Mouse (Mus musculus) liver, embryonic 11.5 days (tissue): ENCODE measurements at regions not wholly inside any gene's neighbourhood (a gene's known extent, or its start where the extent isn't known, plus 50 kb on each side); places are given as distances from the start of the nearest gene placed in this dataset.

Experiments
- ATAC-seq: fragments of 200-750 bp; cut with Nextera tagmentation; replicated peaks from 2 replicates; pipeline ENCODE4 v1.8.0; 2017; ENCODE audit warnings: moderate number of reproducible peaks, mild to moderate bottlenecking, moderate TSS enrichment, moderate library complexity; ENCODE audit not compliant: low FRiP score
- DNase-seq: peaks from one replicate; pipeline ENCODE4 v3.0.0-alpha.2; 2017; ENCODE audit warnings: low spot score
- H3K27ac ChIP-seq: fragments of 300-500 bp; sonication (generic); 2 replicates; pipeline ENCODE4 v1.5.1; 2014; ENCODE audit warnings: mild to moderate bottlenecking, low read depth, low read length, control low read depth
- H3K27me3 ChIP-seq: fragments of 300-500 bp; sonication (generic); replicated peaks from 2 replicates; pipeline ENCODE4 v1.6.1; 2014; ENCODE audit warnings: low read length, mixed read lengths; ENCODE audit not compliant: control insufficient read depth, insufficient read depth
- H3K36me3 ChIP-seq: fragments of 300-500 bp; sonication (generic); 2 replicates; pipeline ENCODE4 v1.6.1; 2014; ENCODE audit warnings: mild to moderate bottlenecking, low read length, moderate library complexity, mixed read lengths; ENCODE audit not compliant: control insufficient read depth, insufficient read depth
- H3K4me1 ChIP-seq: fragments of 300-500 bp; sonication (generic); replicated peaks from 2 replicates; pipeline ENCODE4 v1.6.1; 2014; ENCODE audit warnings: low read length, mixed read lengths; ENCODE audit not compliant: control insufficient read depth, insufficient read depth
- H3K4me2 ChIP-seq: fragments of 300-500 bp; sonication (generic); 2 replicates; pipeline ENCODE4 v1.6.1; 2014; ENCODE audit warnings: mild to moderate bottlenecking, control low read depth, moderate library complexity
- H3K4me3 ChIP-seq: fragments of 300-500 bp; sonication (generic); 2 replicates; pipeline ENCODE4 v1.5.1; 2014; ENCODE audit warnings: low read depth, low read length, control low read depth
- H3K9ac ChIP-seq: fragments of 300-500 bp; sonication (generic); 2 replicates; pipeline ENCODE4 v1.6.1; 2014; ENCODE audit warnings: low read depth, low read length, control low read depth
- H3K9me3 ChIP-seq: fragments of 300-500 bp; sonication (generic); 2 replicates; pipeline ENCODE4 v1.6.1; 2016; ENCODE audit warnings: low read length, inconsistent platforms, mixed read lengths; ENCODE audit not compliant: control insufficient read depth
- WGBS: fragments of 180-500 bp; shearing (Covaris S2); extraction: QIAGEN DNeasy Blood & Tissue Kit; methylation state at CpG from one replicate; pipeline ENCODE4 v1.1.7; 2014; 5-methylcytosine and 5-hydroxymethylcytosine counted together

DNA sequence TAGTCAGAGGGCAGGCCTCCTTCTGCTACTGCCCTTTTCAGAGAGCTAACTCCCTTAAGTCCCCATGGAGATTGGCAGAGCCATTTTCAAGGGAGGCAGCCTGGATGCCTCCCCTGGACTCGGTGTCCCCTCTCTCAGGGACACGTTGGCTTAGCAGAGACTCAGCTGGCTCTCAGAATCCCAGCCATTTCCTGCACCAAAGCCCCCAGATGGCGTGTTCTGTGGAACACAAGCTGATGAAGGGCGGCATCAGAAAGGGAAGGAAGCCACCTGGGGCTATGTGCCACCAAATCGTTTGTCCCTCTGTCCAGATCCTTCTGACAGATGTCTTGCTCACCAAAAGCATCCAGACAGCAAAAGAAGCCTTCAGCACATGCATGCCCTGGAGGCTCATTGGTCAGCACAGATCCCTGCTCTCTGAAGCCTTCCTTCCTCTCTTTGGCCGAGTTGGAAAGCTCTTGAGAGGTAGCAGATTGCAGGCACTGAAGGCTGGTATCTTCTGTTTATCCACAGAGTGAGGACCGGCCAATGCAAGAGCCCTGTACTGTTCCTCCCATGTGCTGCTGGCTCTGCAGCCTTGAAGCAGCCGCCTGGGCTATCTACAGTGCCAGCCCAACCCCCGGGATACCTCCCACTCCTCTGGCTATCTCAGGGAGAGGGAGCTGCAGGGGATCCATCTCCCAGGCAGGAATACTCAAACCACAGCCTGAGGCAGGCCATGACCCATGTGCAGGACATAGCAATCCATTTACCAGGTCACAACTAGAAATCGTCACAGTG, 325.4 kb upstream of the Prox1 start:
- no peaks in the 10 kb centered on the region for H3K4me1 ChIP-seq
- no peaks in the 10 kb centered on the region for H3K9me3 ChIP-seq
- no peak overlapping the region for H3K4me2 ChIP-seq
- H3K4me3 ChIP-seq = no peak overlapping the region
- H3K27ac ChIP-seq = no peak overlapping the region
- 0 out of 2 replicates have a peak, but pooled peaks cover 3% of the 10 kb centered on the region for H3K27me3 ChIP-seq
- 0 out of 2 replicates have a peak, but pooled peaks have one; percentile 48 for ATAC-seq
- no peak overlapping the region for H3K9ac ChIP-seq
- no peak for DNase-seq
- no peaks in the 10 kb centered on the region for H3K36me3 ChIP-seq
- 45% methylated on average over 10 of the region's 10 CpGs for WGBS

DNA sequence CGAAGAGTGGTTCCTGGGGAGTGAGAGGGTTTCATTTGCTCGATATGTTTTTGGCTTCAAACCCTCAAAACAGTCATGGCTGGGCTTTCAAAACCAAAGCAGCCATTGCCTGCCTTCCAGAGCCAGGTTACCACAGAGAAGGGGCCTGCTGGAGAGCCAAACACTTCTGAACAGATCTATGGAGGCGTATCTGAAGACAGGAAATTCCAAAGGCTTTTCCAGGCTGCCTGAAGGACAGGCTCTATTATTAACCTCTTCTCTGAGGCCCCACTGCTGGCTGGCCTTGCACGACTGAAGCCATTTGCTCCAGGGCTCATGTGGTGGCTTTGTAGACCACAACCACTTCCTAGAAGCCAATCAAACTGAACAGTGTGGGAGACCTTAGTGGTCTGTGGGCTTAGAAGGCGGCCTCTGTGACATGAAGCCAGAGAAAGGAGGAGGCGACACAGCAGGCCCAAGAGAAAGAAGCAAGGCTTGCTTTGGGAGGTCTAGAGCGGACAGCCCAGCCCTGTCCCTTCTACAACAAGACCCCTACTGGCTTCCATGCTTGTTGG, 316.1 kb upstream of the Prox1 start:
- H3K4me1 ChIP-seq = no peaks in the 10 kb centered on the region
- H3K27ac ChIP-seq = no peak overlapping the region
- DNase-seq (no peak), ATAC-seq (no peak)
- no peaks in the 10 kb centered on the region for H3K9me3 ChIP-seq
- H3K36me3 ChIP-seq = no peaks in the 10 kb centered on the region
- 43% methylated on average over 7 of the region's 7 CpGs for WGBS
- H3K9ac ChIP-seq = no peak overlapping the region
- no peak overlapping the region for H3K4me2 ChIP-seq
- H3K27me3 ChIP-seq = 0 out of 2 replicates have a peak, but pooled peaks cover 3% of the 10 kb centered on the region
- H3K4me3 ChIP-seq = no peak overlapping the region

DNA sequence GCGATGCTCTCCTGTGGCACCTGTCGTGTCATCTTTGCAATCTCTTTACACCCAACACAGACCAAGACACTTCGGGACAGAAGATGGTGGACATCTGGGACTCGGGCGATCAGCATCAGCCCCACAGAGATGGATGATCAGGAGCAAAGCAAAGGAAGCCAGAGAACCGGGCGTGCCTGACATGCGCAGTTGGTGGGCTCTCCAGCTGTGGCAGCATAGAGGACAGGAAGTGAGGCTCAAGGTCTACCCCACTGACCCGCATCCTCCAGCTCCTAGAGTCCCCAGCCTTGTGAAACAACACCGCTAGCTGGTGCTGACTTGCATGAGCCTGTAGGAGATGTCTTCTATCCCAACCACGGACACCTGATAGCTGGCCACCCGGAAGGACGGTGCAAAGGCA, 312.9 kb upstream of the Prox1 start:
- WGBS = 77% methylated on average over 13 of the region's 13 CpGs
- DNase-seq (no peak), ATAC-seq (no peak)
- H3K4me3 ChIP-seq = no peak overlapping the region
- no peak overlapping the region for H3K9ac ChIP-seq
- H3K27me3 ChIP-seq = no peaks in the 10 kb centered on the region
- no peaks in the 10 kb centered on the region for H3K9me3 ChIP-seq
- no peaks in the 10 kb centered on the region for H3K36me3 ChIP-seq
- no peaks in the 10 kb centered on the region for H3K4me1 ChIP-seq
- H3K27ac ChIP-seq = no peak overlapping the region
- no peak overlapping the region for H3K4me2 ChIP-seq

DNA sequence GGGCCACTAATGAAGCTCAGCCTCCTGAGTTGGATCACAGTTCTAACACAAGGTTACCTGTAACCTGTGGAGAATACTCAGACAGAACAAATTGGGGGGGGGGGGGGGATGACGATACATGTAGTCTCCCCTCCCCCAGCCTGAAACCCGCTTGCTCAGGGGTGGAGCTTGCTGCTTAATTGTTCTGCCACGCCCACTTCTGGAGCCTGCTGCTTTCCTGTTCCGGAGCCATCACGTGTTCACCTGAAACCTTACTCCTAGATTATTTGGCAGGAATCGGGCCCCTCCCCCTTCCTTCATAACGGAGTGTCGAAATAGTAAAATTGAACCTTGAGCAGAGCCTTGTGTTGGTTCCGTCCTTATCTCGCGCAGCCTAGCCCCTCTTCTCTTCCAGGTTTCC, 310.6 kb upstream of the Prox1 start:
- Histone ChIP-seq H3K9ac (no peak overlapping the region), H3K4me3 (no peak overlapping the region), H3K36me3 (no peaks in the 10 kb centered on the region), H3K4me2 (no peak overlapping the region), H3K9me3 (no peaks in the 10 kb centered on the region), H3K27me3 (no peaks in the 10 kb centered on the region), H3K4me1 (no peaks in the 10 kb centered on the region), H3K27ac (no peak overlapping the region)
- DNase-seq (no peak), ATAC-seq (no peak)
- 53% methylated on average over 11 of the region's 11 CpGs for WGBS

DNA sequence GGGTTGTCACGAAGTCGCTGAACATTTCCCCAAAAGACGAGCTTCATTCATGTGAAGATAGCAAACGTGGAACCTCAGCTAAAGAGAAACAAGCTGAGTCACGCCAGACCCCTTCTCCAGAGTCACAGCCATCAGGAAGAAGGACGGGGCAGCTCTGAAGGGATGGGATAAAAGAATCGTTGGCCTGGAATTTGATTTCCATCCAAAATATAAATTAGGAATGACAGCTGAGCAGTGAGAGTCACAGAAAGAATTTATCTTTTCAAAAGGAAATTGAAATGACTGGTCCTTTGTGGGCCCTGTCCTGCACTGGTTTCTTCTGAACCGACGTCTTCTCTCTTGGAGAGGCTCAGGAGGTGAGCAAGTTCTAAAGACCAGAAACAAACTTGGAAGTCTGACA, 310.1 kb upstream of the Prox1 start:
- no peak overlapping the region for H3K4me3 ChIP-seq
- no peak for DNase-seq
- ATAC-seq = no peak
- H3K36me3 ChIP-seq = no peaks in the 10 kb centered on the region
- no peak overlapping the region for H3K27ac ChIP-seq
- H3K9me3 ChIP-seq = no peaks in the 10 kb centered on the region
- no peak overlapping the region for H3K4me2 ChIP-seq
- no peaks in the 10 kb centered on the region for H3K27me3 ChIP-seq
- no peaks in the 10 kb centered on the region for H3K4me1 ChIP-seq
- 55% methylated on average over 9 of the region's 9 CpGs for WGBS
- H3K9ac ChIP-seq = no peak overlapping the region

DNA sequence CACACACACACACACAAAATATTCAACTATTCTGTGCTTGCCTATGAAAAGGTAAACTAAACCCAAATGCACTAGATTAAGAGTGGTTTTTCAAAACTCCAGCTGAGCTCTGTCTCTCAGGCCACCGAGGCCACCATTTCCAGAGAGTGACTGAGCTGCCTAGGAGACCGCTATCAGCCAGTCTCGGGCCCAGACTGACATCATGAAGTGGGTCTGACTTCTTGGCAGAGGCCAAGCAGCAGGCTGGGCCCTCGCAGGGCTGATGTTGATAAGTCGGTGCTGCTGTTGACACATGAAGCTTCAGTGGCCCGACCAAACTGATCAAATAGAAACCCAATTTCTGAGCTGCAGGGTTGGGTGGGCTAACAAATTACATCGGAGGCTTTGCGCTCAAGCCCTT, 302.2 kb upstream of the Prox1 start:
- Histone ChIP-seq H3K36me3 (no peaks in the 10 kb centered on the region), H3K4me2 (no peak overlapping the region), H3K9ac (no peak overlapping the region), H3K4me1 (no peaks in the 10 kb centered on the region), H3K9me3 (no peaks in the 10 kb centered on the region), H3K27ac (no peak overlapping the region), H3K4me3 (no peak overlapping the region), H3K27me3 (no peaks in the 10 kb centered on the region)
- ATAC-seq = no peak
- DNase-seq = no peak
- WGBS = 58% methylated on average over 8 of the region's 8 CpGs

DNA sequence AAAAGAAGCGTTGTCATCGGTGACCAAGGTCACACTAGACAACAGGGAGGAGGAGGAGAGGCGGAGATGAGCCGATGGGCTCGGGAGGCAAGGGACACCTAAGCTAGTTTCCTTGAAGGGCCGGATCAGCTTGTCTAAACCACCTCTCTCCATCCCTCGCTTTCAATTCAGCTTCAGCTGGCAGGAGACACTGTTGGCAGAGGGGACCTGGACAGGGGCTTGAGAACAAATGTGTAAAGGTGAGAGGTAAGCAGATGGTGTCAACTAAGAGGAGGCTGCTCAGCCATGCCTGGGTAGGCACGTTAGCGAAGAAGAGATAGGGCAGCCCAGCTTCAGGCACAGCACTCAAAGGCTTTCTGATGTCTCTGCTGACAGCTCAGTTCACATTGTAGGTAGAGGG, 299.8 kb upstream of the Prox1 start:
- no peaks in the 10 kb centered on the region for H3K9me3 ChIP-seq
- H3K4me3 ChIP-seq = no peak overlapping the region
- DNase-seq = no peak
- H3K27me3 ChIP-seq = no peaks in the 10 kb centered on the region
- H3K27ac ChIP-seq = no peak overlapping the region
- H3K4me1 ChIP-seq = no peaks in the 10 kb centered on the region
- H3K36me3 ChIP-seq = no peaks in the 10 kb centered on the region
- WGBS = 64% methylated on average over 9 of the region's 9 CpGs
- no peak overlapping the region for H3K4me2 ChIP-seq
- ATAC-seq = no peak
- no peak overlapping the region for H3K9ac ChIP-seq

DNA sequence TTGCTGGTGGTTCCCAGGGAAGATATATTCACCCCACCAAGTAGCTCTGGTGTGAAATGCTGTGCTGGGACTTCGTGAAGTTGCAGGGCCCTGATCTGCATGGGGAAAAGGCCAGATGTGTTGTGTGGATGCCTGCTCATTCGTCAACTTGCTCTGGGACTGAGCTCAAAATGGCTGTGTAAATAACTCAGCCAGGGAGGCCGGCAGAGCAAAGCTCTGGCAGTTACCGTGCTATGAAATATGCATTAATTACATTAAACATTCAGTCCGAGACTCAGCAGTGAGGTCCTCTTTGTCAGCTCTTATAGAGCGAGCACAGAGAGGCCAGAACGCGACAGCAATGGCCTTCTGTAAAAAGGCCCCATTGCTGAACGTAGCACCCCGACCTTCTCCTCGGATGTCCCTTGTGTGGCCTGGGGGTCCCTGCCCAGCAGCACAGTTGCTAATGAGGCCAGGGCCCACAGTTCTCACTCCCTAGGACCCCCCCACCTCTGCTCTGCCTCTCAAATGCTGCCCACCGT, 287.1 kb upstream of the Prox1 start:
- no peaks in the 10 kb centered on the region for H3K27me3 ChIP-seq
- H3K4me3 ChIP-seq = no peak overlapping the region
- DNase-seq (no peak), ATAC-seq (no peak)
- no peak overlapping the region for H3K27ac ChIP-seq
- H3K4me1 ChIP-seq = no peaks in the 10 kb centered on the region
- H3K9ac ChIP-seq = no peak overlapping the region
- no peaks in the 10 kb centered on the region for H3K9me3 ChIP-seq
- no peak overlapping the region for H3K4me2 ChIP-seq
- no peaks in the 10 kb centered on the region for H3K36me3 ChIP-seq
- 75% methylated on average over 12 of the region's 12 CpGs for WGBS

DNA sequence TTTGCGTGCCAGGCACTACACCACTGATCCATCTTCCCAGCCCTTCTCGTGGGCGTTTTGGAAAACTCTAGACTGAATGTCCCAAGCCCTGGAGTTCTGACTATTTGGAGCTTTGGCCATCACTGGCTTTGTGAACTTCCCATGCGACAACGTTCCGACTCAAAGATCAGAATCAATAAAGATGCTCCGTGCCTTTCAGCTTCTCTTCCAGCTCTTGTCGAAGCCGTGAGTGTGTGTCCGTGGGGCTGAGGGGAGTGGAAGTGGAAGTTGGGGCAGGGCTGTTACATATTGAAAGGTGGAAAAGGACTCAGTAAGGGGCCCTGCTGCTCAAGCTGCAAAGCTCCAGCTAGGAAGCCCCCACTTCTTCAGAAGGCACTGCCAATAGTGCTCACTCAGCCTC, 283.0 kb upstream of the Prox1 start:
- H3K9ac ChIP-seq = no peak overlapping the region
- H3K27ac ChIP-seq = no peak overlapping the region
- WGBS = 86% methylated on average over 10 of the region's 10 CpGs
- H3K4me1 ChIP-seq = no peaks in the 10 kb centered on the region
- ATAC-seq (no peak), DNase-seq (no peak)
- no peaks in the 10 kb centered on the region for H3K27me3 ChIP-seq
- H3K36me3 ChIP-seq = no peaks in the 10 kb centered on the region
- H3K9me3 ChIP-seq = no peaks in the 10 kb centered on the region
- H3K4me2 ChIP-seq = no peak overlapping the region
- no peak overlapping the region for H3K4me3 ChIP-seq
